Mouse (Mus musculus) liver, postnatal 0 days (tissue): ENCODE data around the gene Mroh3.

Experiments
- CTCF ChIP-seq: sonication (generic); IDR thresholded peaks from 2 replicates; pipeline ENCODE4 v1.5.1; 2016; ENCODE audit warnings: antibody characterized with exemption, low read depth
- EP300 ChIP-seq: IDR thresholded peaks from 2 replicates; pipeline ENCODE4 v1.6.1; 2016; ENCODE audit warnings: antibody characterized with exemption, low read depth, mild to moderate bottlenecking

GRCm38 (mm10) chr1:136227870-136228269 lies 15.2 kb upstream of the Mroh3 start:
- TF ChIP-seq CTCF (no peak), EP300 (no peak)
